Mouse (Mus musculus): ENCODE results near the gene Cep57l1. TPM values are rescaled to one million over a fixed set of nuclear protein-coding genes. Genes with fewer than 3 reads are reported as not detected.

Gene Cep57l1
- total RNA-seq, 2 experiments from 2014 or later: 4.4 to 6.2 TPM

DNA sequence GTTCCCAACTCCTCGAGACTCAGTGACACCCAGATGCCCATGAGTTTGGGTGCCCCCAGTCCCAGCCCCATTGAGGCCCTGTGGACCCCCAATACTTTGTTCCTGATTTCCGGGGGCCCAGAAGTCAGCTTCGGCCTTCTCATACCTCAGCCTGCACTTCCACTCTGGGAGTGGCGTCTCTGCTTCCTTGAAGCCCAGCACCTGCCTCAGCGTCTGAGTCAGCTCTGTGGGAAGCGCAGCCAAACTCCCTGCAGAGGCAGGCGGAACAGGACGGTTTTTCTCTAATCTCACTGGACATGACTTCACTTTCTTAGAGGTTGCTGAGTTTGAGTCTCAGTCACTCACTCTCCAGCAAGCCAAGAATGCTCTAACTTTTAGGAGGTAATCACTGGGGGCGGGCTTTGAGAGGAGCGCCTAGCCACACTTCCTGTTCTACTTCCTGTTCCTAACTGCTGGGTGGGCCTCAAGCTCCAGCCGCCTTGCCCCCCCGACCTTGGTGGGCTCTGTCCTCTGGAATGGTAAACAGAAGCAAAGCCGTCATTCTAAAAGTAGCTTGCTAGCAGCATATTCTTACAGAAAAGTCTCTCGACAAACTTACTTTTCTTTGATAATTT, 57.7 kb downstream of the Cep57l1 start:
- no peak for DNase-seq
- intact Hi-C loops (cut with DNase I): no loop called here

DNA sequence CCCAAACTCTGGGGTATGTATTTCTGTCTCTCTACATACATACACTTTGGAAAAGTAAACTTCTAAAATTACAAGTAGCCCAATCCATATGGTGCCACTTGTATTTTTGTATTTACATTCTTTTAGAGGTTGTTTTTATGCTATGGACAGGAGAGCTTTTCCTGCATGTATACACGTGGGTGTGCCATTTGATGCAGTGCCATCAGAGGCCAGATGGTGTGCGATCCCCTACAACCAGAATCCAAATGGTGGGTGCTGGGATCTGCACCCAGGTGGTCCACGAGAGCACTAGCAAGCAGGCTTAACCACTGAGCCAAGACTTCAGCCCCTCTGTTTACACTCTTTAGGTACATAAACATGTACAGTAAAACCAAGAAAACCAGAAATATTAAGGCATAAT, 60.4 kb downstream of the Cep57l1 start:
- intact Hi-C loops (cut with DNase I): no loop called here
- no peak for DNase-seq

DNA sequence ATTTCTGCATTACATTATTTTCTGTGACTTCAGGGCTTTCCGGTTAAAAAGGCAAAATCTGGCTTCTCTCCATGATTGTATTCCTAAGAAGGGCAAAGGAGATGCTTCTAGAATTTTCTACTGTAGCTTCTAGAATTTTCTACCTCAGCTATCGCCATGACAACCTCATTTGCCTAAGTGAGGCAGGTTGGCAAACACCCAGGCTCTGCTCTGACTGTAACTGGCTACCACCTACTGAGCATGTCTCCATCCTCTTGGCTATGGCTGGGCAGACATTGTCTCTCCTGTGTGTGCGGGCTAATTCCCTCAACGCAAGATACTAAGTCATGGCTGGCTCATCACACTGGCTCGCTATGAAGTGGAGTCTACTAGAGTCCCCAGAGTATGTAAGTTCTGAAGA, 63.1 kb downstream of the Cep57l1 start:
- intact Hi-C loops (cut with DNase I): no loop called here
- no peak for DNase-seq

DNA sequence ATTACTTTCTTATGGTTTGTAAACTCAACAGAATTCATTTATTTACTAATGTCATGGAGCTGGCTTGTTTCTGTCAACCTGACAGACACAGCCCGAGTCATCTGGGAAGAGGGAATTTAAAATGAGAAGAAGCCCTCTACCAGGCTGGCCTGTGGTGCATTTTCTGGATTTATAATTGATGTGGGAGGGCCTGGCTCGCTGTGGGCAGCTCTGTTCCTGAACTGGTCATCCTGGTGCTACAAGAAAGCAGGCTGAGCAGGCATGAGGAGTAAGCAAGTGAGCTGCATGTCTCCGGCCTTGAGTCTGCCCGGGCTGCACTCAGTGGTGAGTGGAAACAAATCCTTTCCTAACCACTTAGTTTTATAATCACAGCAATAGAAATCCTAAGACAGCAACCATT, 65.7 kb downstream of the Cep57l1 start:
- no peak for DNase-seq
- intact Hi-C loops (cut with DNase I): no loop called here

DNA sequence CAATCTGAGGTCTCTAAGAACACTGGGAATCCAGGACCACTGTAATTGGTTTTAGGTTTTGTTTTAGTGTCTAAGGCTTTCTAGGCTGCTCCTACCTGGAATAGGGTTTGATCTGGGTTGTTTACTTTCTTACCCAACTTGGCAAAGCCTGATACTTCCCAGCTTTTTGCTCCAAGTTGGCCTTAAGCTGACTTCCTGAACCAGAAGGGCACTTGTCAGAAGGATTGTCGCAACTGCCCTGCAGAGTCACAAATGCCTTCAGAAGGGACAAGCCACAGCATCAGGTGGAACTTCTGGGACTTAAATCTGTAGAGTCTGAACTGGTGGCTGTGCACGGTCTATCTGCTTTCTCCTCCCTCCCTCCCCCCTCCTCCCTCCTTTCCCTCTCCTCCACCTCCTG, 69.5 kb downstream of the Cep57l1 start:
- DNase-seq: no peak
- intact Hi-C loops (cut with DNase I): no loop called here

DNA sequence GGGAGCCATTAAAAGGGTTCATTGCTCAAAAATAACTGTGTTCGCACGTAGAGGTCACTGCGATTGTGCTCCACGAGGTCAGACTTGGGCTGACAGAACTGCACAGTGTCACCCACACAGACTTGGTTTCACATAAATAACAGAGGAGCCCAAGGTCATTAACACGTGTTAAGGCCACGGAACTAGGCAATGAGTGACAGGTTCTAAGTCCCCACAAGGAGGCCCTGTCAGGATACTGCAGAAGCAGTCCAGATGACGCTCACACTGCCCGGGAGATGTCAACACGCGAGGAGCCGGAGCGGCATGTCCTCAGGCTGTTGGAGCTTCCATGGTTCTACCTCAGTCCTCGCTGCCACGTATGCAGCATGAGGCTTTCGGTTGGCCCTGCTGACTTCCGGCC, 72.4 kb downstream of the Cep57l1 start:
- DNase-seq: peak; percentile 10 to 22
- intact Hi-C loops (cut with DNase I): no loop called here

DNA sequence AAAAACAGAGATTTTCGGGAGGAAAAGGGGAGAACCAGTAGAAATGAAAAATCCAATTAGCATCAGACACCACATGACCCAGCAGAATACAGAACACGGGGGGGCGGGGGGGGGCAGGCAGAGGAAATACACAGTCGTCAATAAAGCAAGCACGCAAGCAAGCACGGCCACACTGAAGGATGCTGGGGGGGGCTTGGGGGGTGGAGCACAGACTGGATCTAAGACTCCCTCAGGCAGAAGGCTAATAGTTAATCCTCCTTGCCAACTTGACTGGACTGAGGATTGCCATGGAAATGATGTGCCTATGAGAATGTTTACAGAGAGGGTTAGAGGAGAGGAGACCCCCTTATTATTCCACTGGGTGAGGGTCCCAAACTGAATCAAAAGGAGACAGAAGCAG, 74.3 kb downstream of the Cep57l1 start:
- intact Hi-C loops (cut with DNase I): loop anchor here (1.0 kb wide), 1 partner anchor 42 kb away; no protein-coding TSS in a partner anchor
- DNase-seq: no peak

DNA sequence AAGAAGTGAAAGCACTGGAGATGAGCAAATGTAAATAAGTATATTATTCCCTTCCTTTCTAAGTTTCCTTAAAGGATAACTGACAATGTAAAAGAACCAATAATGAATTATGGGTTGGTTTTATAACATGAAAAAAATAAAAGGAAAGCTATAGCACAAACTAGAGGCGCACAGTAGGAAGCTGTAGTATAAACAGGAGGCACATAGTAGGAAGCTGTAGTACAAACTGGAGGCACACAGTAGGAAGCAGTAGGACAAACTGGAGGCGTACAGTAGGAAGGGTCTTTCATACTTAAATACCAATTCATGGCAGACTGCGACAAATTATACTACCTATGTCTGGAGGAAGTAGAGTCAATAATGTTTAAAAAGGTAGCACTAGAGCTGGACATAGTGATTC, 76.5 kb downstream of the Cep57l1 start:
- intact Hi-C loops (cut with DNase I): no loop called here

DNA sequence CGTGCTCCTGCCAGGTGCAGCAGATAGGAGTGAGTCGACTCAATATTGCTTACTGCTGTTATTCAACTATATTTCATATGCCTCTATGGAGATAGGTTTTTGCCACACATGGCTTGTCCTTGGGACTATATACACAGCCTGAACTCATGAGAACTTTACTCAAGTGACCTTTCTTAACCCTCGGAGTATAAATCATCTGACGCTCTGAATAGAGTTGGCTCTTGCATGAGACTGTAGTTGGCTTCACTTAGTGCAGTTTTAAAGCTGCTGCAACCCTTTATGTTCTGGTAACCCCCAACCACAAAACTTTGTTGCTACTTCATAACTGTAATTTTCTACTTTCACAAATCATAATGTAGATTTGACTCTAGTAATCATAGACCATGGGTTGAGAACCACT, 77.7 kb downstream of the Cep57l1 start:
- no peak for DNase-seq
- intact Hi-C loops (cut with DNase I): no loop called here

More for the DNA sequence above, 76.5 kb downstream of the Cep57l1 start:
- DNase-seq: no peak

DNA sequence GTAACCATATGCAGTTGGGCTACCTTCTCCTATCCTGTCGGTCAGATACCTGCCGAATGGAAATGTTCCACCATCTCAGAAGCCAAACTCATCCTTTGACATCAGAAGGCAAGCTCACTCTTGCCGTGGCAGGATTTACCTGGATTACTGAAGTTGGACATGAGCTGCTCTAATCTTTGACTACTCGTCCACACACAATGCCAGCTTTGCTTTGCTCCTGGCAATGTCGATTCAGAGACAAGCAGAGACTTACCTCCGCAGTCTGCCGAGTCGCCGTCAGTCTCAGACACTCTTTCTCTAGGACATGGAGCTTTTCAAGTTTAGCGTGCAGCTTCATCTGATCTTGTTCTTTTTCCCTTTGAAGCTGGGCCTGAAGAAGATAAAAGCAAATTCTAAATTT, 78.9 kb downstream of the Cep57l1 start:
- no peak for DNase-seq
- intact Hi-C loops (cut with DNase I): no loop called here

DNA sequence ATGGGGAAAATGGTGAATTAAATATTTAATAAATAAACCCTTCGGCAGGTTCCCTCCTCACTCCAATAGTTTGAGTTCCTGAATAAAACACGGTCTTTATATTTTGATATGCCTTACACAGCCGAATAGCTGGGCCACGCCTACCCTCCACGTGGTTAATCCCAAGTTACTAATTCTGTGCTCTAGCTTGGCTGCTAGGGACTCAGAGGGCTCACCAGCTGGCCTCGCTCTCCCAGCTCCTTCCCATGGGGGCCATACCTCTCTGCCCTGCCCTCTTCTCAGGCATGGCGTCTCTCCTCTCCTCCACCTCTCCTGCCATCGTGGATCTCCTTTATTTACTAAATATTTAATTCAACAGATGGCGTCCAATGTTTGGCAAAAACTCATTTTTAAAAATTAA, 83.5 kb downstream of the Cep57l1 start:
- no peak for DNase-seq
- intact Hi-C loops (cut with DNase I): no loop called here

DNA sequence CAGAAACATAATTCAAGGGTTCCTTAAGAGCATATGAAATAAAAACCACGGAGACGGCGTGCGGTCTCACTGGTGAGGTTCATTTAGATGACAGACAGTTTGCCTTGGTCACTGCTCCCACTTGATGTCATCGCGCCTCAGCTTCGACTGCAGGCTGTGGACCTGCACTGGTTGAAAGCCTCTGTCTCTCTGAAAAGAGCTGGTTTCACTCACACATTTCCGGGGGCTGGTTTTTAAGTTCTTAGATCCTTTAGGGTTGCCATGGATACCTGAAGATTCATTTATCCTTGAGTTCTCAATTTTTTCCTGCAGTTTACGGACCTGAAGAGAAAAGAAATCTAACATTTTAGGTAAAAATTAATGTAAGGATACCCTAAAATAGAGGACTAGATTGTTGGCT, 90.1 kb downstream of the Cep57l1 start:
- intact Hi-C loops (cut with DNase I): no loop called here

DNA sequence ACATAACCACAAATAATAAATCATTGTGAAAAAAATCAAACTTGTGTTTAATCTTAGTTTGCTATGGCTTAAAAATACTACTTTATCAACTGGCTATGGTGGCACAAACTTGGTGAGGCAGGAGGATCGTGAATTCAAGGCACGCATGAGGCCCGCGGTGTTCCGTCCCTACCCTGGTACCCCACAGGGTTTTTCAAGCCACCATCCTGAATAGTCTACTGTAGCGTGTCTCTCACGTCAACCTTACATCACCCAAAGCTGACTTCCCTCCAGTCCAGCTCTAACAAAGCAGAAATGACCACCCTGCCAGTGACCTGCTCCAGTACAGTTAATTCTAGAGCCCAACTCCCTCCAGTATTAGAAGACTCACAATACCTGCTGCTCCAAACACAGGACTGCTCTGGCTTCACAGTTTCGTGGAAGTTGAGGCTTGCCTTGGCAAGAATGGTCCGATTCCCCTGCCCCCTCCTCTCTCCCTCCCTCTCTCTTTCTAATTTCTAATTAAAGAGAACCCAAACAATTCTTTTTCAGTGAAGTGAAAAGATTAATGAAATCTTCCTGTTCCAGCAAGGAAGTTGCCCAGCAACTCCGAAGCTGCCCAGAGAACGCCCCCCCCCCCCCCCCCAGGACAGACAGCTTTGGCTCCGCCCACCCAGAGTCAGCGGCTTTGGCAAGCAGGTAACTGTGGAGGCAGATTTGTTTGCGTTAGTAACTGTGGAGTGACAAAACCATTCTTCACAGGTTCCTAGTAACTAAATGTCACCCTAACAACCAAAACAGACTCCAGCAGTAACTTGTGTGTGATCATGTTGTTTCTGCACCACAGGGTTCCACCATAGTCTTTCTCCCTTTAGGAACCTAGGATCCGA, 93.4 kb downstream of the Cep57l1 start, which contains the start of gene Ccdc162:
Ccdc162 (minus strand) TSS at position 606 of the 869 bp plus-strand sequence.
- DNase-seq: no peak
- intact Hi-C loops (cut with DNase I): no loop called here

More for the DNA sequence above, 90.1 kb downstream of the Cep57l1 start:
- DNase-seq: no peak

DNA sequence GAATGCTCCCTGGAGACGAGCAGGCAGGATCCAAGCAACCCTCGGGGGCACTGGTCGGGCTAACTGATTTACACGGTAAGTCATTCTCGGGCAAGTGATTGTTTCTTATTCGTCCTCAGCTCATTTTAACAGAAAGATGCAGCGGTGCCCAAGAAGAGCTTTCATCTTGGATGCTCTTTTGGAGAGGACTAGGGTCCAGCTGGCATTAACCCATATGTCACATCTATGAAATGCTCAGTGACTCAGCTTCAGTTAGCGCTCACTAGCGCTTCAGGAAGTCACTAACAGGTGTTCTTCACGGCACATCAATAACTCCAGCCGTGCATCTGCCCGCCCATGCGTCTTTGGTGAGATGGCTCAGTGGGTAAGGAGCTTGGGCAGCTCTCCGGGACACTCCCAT, 94.1 kb downstream of the Cep57l1 start:
- DNase-seq: no peak
- intact Hi-C loops (cut with DNase I): no loop called here

DNA sequence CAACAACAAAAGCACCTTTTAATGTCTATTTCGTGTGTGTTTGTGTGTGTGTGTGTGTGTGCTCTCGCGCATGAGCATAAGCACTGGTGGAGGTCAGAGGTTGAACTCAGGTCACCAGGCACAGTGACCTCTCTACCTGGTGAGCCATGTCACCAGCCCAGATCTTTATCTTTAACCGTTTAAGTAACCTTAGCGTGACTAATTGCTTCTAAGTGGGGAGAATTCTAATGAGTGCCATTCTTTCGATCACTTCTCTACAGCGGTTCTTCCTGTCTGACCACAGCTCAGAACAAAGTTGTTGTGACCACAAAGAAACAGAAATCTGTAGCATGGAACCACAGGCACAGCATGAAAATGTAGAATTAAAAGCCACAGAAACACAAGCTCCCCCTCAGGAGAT, 98.2 kb downstream of the Cep57l1 start:
- intact Hi-C loops (cut with DNase I): no loop called here
- DNase-seq: no peak

DNA sequence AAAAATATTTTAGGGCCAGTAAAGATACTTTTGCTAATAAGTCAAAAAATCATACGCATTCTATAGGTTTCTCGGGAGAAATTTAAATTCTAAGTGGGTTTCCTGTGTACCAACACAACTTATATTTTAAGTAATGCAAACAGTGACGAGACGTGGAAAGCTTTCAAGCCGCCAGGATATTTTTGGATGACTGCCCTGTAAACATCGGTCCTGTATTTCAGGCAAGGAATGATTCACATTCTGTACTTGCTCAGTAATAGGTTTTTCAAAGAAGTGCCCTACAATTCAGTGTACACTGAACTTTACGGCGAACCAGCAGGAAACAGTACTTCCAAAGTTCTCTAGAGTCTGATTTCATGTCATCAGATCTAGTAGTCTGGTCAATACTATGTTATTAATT, 98.9 kb downstream of the Cep57l1 start:
- peak in 1 of 2 experiments; percentile 36 for DNase-seq
- intact Hi-C loops (cut with DNase I): no loop called here

DNA sequence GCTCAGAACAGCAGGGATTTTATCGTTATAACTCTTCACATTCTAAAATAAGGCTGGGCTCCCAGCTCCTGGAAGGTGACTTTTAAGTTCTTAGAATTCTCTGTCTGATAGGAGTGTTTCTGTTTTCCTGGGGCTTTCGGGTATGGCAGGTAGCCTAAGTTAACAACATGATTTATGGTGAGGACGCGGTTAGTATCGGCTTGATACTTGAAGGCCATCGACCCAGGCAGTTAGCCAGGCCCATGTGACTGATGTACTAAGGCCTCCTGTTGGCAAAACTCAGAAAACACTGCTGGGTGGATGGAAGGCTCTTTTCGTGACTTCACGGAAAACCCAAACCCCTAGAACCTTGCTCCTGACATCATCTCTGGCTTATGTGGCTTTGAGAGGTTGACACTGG, 100.3 kb downstream of the Cep57l1 start:
- intact Hi-C loops (cut with DNase I): no loop called here
- DNase-seq: peak in 1 of 2 experiments; percentile 30

DNA sequence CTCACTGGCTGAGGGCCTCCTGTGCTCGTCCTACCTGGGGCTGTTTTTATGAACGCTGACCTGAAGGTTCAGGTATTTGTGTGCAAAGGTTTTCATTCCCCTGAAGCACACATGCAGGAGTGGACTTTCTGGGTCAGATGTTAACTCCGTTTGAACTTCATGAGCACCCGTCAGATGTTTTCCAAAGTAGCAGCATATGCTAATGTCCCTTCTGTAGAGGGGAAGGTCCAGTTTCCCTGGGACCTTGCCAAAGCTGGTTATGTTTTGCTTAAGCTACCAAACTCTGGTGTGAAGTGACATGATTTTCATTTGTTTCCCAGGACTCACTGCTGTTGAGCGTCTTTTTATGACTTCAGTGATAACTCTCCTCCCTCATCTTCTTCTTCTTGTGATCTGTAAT, 110.0 kb downstream of the Cep57l1 start:
- intact Hi-C loops (cut with DNase I): no loop called here
- DNase-seq: no peak

DNA sequence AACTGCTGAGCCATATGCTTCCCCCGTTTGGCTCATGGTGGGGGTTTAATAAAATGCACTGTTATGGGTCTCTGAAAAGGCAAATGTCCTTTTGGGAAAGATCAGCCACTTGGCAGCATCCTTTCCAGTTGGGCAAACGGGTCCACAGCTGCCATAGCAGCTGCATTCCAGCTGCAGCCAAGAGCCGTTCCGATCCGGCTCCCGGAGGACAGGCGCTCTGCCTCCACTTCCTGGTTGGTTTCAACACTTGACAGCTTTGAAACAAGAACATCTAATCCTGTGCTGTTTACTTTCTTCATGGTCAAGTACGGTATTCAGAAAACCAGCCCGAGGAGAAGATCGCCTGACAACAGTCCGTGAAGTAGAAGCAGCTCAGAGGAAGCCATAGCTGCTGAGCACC, 112.6 kb downstream of the Cep57l1 start:
- intact Hi-C loops (cut with DNase I): no loop called here
- DNase-seq: no peak

DNA sequence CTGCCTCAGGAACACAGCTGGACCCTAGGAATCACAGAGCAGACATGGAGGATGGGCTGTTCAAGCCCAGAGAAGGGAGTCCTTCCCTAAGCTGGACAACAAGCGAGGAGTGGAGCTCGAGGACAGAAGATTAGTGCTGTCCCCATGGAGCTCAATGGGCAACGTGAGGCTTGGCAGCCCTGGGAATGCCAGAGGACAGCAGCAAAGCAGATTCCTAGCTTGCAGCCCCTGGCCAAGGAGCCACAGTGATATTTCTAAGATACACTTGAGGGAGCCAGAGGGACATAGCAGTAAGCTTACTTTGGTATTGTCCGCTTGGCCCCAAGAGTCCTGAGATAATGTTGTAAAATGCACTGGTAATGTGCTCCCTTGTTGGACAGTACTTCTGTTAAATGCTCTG, 118.7 kb downstream of the Cep57l1 start:
- intact Hi-C loops (cut with DNase I): no loop called here
- no peak for DNase-seq

DNA sequence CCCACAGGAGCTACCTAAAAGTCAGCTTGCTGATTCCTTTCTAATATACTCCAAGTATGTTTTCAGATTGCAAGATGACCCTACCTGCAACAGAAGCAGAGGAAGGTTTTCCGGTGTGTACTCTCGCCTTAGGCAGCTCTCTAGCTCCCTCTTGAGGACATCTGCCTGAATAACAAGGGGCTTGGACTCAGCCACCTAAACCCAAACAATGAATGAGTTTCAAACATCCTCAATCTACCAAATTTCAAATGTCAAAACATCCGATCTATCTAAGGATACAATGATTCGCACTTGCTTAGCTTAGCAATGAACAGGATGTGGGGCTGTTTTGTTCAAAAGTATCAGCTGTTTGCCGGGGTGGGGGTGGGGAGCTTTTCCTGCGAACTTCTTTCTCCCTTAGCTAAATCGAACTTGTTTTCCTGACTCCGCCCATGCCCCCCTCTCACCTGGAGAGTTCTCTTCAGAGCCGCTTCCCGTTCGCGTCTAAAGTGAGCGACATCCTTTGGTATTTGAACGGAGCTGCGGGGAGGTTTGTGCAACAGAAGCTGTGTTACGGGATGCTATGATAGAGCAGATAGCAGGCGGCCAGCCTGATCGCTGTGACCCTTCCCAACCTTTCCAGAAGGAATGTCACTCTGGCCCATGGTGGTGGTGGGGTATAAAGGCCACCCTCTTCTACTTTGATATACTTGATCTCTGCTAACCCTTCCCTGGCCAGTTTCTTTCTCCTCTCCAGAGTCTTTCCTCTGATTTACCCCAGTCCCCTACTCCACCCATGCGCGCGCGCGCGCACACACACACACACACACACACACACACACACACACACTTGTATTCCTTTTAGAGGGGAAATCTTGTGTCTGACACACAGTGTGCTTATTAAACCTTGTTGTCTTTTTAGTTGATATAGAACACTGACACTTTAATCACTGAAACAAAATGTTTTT, 119.5 kb downstream of the Cep57l1 start:
- intact Hi-C loops (cut with DNase I): loop anchor here (10.0 kb wide), 2 partner anchors 255 to 605 kb away; no protein-coding TSS in a partner anchor
- DNase-seq: peak; percentile 75 to 82
